Mouse (Mus musculus) lung, postnatal 0 days (tissue): ENCODE data around the gene Mpzl2.

Experiments used
- CTCF ChIP-seq: IDR thresholded peaks from 2 replicates; pipeline ENCODE4 v1.5.1; 2016; ENCODE audit warnings: antibody characterized with exemption, mild to moderate bottlenecking
- EP300 ChIP-seq: IDR thresholded peaks from 2 replicates; pipeline ENCODE4 v1.6.1; 2016; ENCODE audit warnings: antibody characterized with exemption, mild to moderate bottlenecking, control low read depth

- TF ChIP-seq CTCF, result peak; percentile 84
- no peak for TF ChIP-seq EP300
These were observed 8.9 kb downstream of the Mpzl2 start for GRCm38 (mm10) chr9:45048511-45048910.
